Mouse (Mus musculus) layer of hippocampus, adult 11-12 months (tissue): Measurements from ENCODE around the gene Trpm2.
"Not testable (repeated sequence)": the region's sequence is repeated elsewhere in the genome, so short reads cannot be mapped to it uniquely, and the experiment has no call there.

Experiments used
- DNase-seq: peaks from one replicate; pipeline ENCODE4 v3.0.0; 2022; ENCODE audit warnings: low spot score

Gene Trpm2

DNA sequence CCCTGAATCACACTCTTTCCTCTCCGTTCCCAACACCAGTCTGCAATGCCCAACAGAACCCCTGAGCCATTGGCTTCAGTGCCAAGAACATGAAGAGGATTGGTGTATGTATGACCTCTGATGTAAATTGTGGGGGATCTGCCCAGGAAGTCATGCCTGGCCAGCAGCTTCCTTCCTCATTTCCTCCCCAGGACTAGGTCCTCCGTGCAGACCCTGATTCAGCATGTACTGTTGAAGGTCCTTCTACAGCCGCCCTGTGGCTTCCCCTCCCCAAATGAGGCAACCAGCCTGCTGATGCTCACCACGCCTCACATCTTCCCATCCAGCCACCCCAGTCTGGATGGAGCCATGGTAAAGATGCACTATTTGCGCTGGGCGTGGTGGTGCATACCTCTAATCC lies at the start of gene Trpm2:
Trpm2 (minus strand) TSS at position 83 of the 400 bp plus-strand sequence.
- DNase-seq = peak; percentile 55

DNA sequence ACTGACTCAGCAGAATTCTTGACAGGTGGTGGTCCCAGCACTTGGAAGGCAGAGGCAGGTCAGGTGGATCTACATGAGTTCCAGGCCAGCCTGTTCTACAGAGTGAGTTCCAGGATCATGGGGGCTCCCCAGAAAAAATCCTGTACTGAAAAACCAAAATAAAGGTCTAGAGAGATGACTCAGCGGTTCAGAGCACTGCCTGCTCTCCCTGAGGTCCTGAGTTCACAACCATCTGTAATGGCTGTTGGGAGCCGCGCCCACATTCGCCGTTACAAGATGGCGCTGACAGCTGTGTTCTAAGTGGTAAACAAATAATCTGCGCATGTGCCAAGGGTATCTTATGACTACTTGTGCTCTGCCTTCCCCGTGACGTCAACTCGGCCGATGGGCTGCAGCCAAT lies 49.6 kb upstream of the Trpm2 start:
- DNase-seq = not testable (repeated sequence)

DNA sequence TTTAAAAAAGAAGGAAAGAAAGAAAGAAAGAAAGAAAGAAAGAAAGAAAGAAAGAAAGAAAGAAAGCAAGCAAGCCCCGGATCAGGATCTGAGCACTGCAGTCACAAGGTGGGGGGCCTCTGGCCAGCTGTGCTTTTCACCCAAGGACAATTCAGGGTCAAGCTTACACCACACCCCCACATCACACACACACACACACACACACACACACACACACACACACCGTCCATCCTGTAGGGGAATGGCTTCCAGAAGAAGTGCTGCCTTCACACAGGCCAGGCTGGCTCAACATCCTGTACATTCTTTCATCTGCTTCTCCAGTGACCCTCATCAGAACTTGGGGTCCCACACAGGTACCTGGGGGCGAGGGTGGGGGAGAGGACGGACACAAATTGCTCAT lies 48.9 kb upstream of the Trpm2 start:
- DNase-seq = no peak

DNA sequence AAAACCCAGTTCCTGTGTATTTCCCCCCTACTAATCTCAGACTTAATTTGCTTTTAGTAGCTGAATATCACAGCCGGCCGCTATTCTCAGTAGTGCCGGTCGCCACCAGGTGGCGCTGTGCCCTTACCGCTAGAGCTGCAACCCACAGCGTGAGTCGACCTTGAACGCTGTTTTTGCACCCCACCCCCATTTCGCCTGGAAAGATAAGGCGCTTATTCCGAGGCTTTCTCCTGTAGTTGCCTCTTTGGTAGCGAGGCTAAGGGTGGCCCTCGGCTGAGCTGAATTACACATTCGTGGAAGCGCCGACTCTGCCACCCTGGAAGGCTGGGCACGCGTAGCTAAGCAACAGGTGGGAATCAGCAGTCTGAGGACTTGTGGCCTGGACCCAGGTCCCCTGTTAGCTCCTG lies 48.4 kb upstream of the Trpm2 start:
- peak; percentile 74 for DNase-seq

DNA sequence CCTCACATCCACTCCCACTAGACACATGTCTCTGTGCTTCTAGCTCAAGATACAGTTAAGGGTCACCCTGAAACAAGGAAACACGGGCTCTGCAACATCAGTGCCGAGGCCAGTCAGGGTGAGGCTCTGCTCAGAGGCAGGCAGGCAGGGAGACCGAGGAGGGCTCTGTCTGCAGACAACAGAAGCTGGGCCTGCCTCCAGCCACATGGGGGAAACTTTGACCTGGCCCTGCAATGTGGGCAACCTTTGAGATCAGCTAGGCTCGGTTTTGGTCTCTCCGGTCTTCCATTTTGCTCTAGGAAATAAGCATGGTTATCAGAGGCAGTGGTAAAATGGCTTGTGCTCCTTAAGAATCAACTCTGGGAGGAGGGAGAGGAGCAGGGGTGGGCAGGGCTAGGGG lies 46.0 kb upstream of the Trpm2 start:
- DNase-seq = no peak

DNA sequence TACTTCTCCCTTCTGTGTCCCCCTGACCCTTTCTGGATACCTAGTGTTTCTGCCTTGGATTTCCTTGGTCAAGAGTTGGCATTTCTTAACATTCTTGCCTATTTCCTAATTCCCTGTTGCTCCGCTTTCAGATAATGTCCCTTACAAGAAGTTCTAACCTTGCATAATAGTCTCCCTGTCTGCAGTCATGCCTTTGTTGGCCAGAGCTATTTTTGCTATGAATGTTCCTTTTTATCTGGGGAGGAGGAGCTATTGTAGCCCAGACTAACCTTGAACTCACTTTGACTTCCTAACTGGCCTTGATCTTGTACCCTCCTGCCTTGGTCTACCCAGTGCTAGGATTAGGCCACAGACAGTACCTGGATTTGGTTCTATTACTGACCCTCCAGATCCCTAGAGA lies 45.1 kb upstream of the Trpm2 start:
- no peak for DNase-seq

DNA sequence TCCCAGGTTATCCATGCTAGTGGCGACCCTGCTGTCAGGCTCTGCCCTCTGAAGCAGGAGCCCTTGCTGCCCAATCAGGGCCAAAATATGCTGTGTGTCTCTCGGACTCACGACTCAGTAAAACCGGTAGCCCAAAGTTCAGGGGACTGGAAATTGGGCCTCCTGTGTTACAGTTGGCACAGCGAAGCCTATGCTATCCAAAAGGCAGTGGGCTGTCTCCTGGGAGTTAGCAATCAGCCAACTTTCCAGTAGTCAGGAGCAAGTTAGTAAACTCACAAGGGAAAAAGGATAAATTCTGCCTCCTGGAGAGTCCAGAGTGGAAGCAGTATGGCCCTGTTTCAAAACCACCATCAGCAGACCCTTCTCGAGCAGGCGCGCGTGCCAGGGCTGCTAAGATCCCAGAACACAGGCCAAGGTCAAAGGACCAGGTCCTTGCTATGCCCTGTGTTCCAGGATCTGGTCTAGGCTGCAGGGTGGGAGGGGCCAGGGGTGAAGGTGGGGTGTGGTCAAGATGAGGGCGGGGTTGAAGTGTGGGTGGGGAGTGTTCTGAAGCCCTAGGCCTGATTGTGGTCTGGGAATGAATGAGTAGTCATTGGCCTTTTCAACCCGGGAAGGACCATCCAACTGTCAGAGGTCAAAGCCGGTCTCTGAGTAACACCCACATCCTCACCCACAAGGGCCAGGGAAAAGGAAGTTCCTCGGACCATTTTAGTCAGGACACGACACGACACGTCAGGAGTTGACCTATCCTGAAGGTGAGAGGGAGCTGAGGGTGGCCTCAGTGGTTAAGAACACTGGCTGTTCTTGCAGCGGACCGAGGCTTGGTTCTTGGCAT lies 42.5 kb upstream of the Trpm2 start:
- DNase-seq = no peak

DNA sequence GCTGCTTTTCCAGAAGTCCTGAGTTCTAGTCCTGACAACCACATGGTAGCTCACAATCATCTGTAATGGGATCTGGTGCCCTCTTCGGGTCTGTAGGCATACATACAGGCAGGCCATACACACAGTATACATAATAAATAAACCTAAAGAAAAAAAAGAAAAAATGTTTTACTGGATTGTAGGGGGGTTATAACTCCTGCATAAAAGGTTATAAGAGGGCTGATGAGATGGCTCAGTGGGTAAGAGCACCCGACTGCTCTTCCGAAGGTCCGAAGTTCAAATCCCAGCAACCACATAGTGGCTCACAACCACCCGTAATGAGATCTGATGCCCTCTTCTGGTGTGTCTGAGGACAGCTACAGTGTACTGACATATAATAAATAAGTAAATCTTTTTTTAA lies 40.8 kb upstream of the Trpm2 start:
- not testable (repeated sequence) for DNase-seq

DNA sequence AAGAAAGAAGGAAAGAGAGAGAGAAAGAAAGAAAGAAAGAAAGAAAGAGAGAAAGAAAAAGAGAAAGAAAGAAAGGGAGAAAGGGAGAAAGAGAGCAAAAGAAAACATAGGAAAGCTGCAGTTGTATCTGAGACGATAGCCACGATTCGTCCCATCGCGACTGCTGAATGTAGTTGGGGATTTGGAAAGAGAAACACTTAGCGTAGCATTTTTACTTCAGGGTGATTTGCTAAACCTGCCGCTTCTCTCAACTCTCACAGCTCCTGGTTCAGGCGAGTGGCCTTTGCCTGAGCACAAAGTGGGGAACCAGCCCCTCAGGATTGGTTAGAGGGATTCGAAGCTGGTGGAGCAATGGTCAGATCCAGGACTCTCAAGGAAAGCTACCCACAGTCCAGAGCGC lies 40.0 kb upstream of the Trpm2 start:
- DNase-seq = no peak

DNA sequence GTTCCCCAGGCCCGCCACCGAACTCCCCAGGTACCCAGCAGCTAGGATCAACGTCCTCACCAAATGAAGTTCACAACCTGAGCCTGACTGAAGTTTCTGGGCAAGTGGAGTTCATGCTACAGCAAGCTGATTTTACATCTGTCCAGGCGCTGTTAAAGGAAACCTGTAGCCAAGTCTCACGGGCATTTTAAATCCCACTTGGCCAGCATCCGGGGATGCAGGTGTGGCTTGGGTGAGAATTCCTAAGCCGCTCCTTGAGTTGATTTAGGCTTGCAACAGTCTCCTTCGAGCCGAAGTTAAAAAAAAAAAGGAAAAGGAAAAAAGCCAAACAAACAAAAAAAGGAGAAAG lies 39.6 kb upstream of the Trpm2 start, which contains the start of gene Pfkl:
Pfkl (minus strand) TSS at position 139 of the 349 bp plus-strand sequence.
- DNase-seq = no peak

DNA sequence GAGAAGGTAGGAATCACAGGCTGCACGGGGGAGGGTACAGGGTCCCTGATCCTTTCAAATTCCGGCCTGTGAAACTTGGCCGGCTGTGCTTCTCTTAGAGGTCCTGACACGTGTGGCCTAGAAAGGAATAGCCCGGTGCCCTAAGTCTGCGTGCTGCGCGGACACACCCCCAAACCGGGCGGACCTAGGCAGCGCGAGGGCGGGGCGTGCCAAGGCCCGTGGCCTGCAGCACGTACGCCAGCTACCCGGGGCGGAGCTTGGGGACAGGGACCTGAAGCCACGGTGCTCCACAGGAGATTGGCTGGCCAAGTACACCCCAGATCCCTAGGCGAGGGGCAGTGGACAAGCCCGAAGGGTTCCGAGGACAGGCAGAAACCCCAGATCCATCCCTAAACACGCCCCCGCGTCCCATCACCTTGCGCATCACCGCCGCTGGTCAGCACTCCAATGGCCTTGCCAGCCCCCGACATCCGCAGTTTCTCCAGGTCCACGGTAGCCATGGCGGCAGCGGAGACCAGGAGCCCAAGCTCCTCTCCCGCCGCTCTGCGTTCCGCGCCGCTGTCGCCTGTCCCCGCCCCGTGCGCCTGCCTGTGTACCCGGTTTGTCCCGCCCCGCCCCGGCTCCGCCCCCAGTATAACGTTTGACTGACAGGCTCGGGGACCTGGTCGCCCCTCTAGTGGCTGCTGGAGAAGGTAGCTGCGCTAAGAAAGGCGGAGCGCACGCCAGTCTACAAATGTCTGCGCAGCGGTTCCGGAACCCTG lies 39.0 kb upstream of the Trpm2 start:
- peak; percentile 93 for DNase-seq

DNA sequence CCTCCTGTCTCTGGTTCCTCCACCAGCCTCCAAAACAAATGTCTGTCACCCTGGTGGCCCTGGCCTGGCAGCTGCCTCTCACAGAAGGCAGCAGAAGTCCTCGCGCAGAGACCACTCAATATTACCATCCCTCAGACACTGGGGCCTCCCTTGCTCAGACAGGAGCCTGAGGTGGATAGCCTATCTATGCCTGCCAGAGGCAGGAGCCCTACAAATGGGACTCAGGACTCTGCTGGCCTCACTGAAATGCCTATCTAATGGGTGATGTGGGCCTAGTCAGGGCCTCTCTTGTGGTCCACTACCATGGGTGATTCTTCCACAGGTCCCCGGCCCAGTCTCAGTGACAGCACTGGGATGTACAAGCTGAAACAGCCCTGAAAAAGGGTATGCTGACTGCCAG lies 37.8 kb upstream of the Trpm2 start:
- no peak for DNase-seq

DNA sequence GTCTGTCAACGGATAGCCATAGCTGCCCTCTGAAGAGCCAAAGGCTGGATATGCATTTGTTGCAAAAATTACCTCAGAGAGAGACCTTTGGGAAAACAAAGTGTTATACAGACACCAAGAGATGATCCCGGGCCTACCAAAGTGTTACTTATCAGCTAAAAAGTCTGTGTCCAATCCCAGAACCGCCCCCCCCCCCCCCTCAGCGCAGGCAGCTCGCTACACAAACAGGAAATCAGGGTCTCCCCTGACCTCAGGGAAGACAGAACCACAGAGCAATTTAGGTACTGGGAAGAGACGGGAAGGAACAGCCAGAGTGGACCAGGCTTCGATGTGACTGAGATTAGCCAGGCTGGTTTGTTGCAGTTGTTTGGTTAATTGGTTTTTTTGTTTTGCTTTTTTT lies 36.8 kb upstream of the Trpm2 start:
- no peak for DNase-seq

DNA sequence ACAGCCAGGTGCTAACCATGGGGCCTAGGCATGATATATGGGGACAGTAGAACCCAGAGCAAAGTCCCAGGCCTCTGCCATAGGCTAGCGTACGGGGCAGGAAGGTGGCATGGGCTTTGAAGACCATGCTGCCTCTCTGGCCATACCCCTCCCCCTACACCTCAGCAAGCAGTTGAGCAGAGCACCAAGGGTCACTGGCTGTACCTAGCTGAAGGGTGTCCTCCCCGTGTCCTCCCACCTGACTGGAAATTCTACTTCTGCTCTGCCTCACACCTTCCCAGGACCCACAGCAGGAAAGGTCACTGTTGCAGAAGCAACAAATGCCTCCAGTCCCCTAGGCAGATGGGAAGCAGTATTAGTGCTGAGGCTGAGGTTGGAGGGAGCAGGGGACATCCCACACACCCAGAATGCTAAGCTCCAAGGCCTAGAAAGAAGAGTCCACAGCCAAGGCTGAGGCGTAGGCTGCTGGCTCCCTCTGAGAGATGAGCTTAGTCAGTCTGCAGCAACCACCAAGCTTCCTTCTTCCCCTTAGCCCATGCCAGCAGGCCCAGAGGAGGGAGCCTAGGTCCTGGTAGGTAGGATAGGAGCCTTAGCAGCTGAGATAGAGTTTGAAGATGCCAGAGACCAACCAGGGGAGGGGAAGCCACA lies 35.6 kb upstream of the Trpm2 start:
- no peak for DNase-seq

DNA sequence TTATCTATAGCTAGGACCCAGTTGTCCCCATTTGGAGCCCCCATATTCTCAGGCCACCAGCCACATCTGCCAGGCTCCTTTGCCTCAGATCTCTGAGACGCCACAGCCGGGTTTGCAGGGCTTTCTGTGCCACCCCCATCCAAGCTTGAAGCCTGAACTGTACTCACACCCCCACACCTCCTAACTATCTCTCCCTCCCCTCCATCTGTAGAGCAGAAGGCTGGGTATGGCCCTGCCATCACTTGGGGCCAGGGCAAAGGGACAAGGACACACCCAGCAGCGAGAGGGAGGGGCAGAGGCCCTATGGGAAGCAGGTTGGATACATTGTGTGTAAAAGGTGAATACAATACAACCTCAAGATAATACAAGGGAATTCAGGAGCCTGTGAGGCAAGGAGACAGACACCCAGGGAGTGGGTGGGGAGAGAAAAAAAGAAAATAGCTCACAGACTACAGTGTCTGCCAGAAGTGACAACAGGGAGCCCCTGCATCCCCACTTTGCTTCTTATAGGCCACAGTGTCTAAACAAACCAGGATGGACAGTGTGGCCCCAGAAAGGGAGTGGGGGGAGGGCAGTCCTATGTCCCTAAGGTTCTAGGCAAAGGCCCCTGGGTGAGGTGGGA lies 34.2 kb upstream of the Trpm2 start:
- DNase-seq = peak; percentile 50

DNA sequence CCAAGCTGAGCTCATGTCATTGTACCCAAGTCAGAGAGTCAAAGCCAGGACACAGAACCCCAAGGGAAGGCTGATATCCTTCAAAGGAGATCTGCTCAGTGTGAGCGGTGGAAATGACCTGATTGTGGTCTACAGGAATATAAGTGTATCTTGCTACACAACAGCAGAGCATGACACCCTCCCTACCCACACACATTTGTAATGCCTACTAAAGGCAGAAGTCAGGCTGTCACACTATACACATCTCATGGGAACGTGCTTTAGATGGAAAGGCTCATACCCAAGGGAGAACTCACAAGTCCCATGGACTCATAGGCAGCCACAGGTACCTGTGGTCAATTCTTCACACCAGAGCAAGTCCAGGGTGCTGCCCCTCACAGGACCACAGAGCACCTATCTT lies 32.0 kb upstream of the Trpm2 start:
- no peak for DNase-seq

DNA sequence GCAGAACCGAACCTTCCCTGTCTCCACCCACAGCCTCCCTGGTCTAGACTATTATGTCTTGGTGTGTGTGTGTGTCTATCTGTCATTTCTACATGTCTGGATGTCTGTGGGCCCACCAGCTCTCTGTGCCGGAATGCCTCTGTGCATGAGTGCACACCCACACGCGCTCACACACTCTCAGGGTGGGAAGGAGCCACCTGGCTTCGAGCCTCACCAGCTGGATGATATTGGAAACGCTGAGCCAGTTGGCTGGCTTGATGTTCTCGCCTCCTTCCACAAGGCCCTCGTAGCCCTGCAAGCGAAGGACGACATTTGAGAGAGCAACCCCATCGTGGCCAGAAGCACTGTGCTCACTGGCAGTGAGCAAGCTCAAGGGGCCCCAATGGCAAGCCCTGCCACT lies 31.4 kb upstream of the Trpm2 start:
- peak; percentile 89 for DNase-seq

DNA sequence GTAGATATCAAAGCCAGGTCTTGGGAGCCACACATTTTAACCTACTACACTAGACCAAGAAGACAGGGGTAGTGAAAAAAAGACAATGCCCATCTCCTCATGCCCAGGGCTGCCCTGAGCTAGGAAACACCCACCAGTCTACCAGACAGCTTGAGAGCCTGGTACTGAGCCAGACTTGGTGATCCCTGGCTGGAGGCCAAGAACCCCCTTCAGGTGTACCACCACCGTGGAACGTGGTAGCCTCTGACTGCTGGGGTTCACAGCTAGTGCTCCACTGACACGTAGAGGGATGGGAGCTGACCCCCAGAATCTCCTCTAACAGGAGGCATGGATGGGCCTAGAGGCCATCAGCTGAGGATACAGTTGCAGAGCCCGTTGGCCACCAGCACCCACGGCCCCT lies 29.8 kb upstream of the Trpm2 start:
- DNase-seq = no peak

DNA sequence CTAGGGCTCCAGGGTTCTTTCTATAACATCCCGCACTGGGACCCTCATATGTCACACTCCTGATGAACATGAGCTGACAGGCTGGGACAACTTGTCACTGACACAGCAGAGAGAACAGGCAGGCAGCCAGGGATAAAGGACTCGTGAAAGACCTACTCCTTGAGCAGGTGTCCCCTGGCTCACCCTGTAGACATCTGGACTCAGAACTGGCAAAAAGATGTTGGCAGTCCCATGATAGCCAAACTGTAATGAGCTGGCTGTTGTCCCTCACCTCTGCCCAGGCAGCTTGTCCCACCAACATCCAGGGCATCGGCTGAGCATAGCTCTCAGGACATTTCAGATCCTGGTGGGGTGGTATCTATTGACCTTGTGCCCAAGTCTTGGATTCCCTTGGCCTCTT lies 25.3 kb upstream of the Trpm2 start:
- no peak for DNase-seq

DNA sequence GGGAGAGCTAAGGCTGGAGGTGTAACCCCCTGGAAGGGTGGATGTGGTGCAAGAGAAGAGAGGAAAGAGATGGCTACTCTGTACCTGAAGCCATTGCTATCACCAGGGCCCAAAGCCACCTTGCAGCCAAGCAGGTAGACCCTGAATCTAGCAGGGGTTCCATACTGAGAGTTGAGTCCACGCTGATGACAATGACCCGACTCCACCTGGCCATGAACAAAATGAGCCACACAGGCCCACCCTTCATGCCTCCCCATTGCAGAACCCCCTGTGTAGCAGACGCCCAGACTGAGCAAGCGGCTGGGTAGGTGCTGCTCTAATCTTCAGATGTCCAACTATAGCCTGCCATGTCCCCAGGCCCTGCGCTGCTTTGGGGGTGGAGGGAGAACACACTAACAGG lies 15.4 kb upstream of the Trpm2 start:
- DNase-seq = no peak

DNA sequence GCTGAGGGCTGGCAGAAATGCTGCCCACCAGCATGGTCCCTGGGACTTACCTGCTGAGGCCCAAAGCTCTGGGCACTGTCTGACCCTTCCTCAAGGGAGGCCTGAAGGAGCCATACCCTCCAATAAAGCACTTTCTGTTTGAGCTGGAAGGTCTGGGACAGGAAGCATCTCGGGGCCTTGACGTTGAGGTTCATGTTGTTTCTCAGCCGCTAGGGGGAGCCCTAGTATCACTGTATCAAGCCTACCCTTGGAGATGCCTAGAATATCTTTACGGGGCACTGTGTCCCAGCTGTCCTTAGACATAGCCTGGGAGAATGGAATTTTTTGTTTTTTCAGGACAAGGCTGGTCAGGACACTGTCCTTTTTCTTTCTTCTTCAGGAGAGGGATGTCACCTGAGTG lies 14.3 kb upstream of the Trpm2 start:
- DNase-seq = peak; percentile 71
